In genomic region chr8:126532284-126532974, GRCm38 (mm10) we compare ENCODE assay signal across 13 mouse cellular contexts. TPM values are rescaled to one million over a fixed set of nuclear protein-coding genes. Genes with fewer than 3 reads are reported as not detected.
A peak's percentile ranks its signal among the peaks of the same experiment; 100 is the strongest.
DNase-seq lines count a peak whose midpoint lies in the region; ATAC-seq lines count a peak whose summit lies in the region.
"Had no signal": no experiment of that assay in that cellular context is flagged by ENCODE, and none has a peak within 500 bp of the region (broad histone marks: within the 10 kb centered on the region; RNA-seq: fewer than 3 reads in every experiment).

No protein-coding gene starts in this region.

- 37% methylated on average over 7 of the region's 7 CpGs for WGBS in heart, embryonic 13.5 days
- whole genome bisulfite sequencing in stomach, embryonic 16.5 days = 33% methylated on average over 7 of the region's 7 CpGs

- H3K4me2 ChIP-seq in heart, embryonic 13.5 days = no peak overlapping the region
- H3K4me2 ChIP-seq in stomach, embryonic 16.5 days (ENCODE audit: low read depth, low read length) = no peak overlapping the region
- H3K4me2 ChIP-seq: hindbrain, embryonic 13.5 days; liver, embryonic 11.5 days had no signal

- peaks cover 67% of the 10 kb centered on the region for H3K4me1 ChIP-seq in heart, embryonic 13.5 days
- H3K4me1 ChIP-seq in stomach, embryonic 16.5 days (ENCODE audit: control insufficient read depth, insufficient read depth, low read length) = peaks cover 15% of the 10 kb centered on the region

- DNase-seq in heart, adult 9 months (ENCODE audit: low spot score in 2 of 2) = no peak
- DNase-seq in urinary bladder, postnatal 25 days (ENCODE audit: low spot score) = peak; percentile 49
- DNase-seq in urinary bladder, adult 2 months (ENCODE audit: low spot score) = no peak
- DNase-seq in cerebellum, adult 9-11 months = peak; percentile 62
- no peak for DNase-seq in spleen, postnatal 36 days (ENCODE audit: low spot score in 2 of 2)
- DNase-seq in ovary, postnatal 36 days (ENCODE audit: low spot score) = no peak
- DNase-seq: adrenal gland, postnatal 25 days; kidney, adult 2 months had no signal

- no peak overlapping the region for H3K9ac ChIP-seq in heart, embryonic 13.5 days
- no peak overlapping the region for H3K9ac ChIP-seq in stomach, embryonic 16.5 days (ENCODE audit: low read length)
- H3K9ac ChIP-seq: hindbrain, embryonic 13.5 days had no signal

- no peaks in the 10 kb centered on the region for H3K36me3 ChIP-seq in heart, embryonic 13.5 days
- no peaks in the 10 kb centered on the region for H3K36me3 ChIP-seq in stomach, embryonic 16.5 days (ENCODE audit: control insufficient read depth, insufficient read depth, low read length)
- H3K36me3 ChIP-seq: hindbrain, embryonic 13.5 days had no signal

- ATAC-seq in heart, embryonic 13.5 days (ENCODE audit: extremely low read depth, insufficient number of reproducible peaks, low FRiP score, low TSS enrichment) = no peak; the same call in 1 of the 2 replicates
- 0 out of 2 replicates have a peak, but pooled peaks have one; percentile 19 for ATAC-seq in stomach, embryonic 16.5 days (ENCODE audit: insufficient read depth, low FRiP score)

- no peaks in the 10 kb centered on the region for H3K27me3 ChIP-seq in heart, embryonic 13.5 days (replicated peaks)
- H3K27me3 ChIP-seq in stomach, embryonic 16.5 days (ENCODE audit: control insufficient read depth, insufficient read depth, low read length) = no peaks in the 10 kb centered on the region

- peak overlapping the region; percentile 66 for H3K27ac ChIP-seq in heart, embryonic 13.5 days (replicated peaks)
- H3K27ac ChIP-seq in stomach, embryonic 16.5 days (ENCODE audit: low read length) = no peak overlapping the region
- H3K27ac ChIP-seq: hindbrain, embryonic 13.5 days; left cerebral cortex, adult 2 months had no signal

- no peaks in the 10 kb centered on the region for H3K9me3 ChIP-seq in heart, embryonic 13.5 days
- no peaks in the 10 kb centered on the region for H3K9me3 ChIP-seq in stomach, embryonic 16.5 days (replicated peaks; ENCODE audit: control insufficient read depth, low read length)
- H3K9me3 ChIP-seq: hindbrain, embryonic 13.5 days had no signal

- H3K4me3 ChIP-seq in heart, embryonic 13.5 days = no peak overlapping the region
- no peak overlapping the region for H3K4me3 ChIP-seq in stomach, embryonic 16.5 days (replicated peaks; ENCODE audit: low read length)
- H3K4me3 ChIP-seq: hindbrain, embryonic 13.5 days; left cerebral cortex, adult 2 months had no signal

RNA-seq across cellular contexts. Expression of gene Tarbp1, which starts 57.6 kb away (rescaled TPM):
- 1.2 and 1.3 TPM in 2 replicates for polyA plus RNA-seq in heart, embryonic 13.5 days (2015; fragmentation: Nextera tagmentation; extraction: Ambion mirVana)
- polyA plus RNA-seq in urinary bladder, adult 2 months (2012; rRNA removed) = 3.5 and 3.9 TPM in 2 replicates
- polyA plus RNA-seq in stomach, embryonic 16.5 days (2015; fragmentation: Nextera tagmentation; extraction: Ambion mirVana) = 1.6 and 2.2 TPM in 2 replicates

Comparison
In these comparisons a context has a peak if more than half of its experiments do, and no peak if none do; other contexts are left out.
1. DNase-seq: peak in urinary bladder, postnatal 25 days (single experiment) and cerebellum, adult 9-11 months (single experiment); none in heart, adult 9 months (0 of 2), urinary bladder, adult 2 months (single experiment), spleen, postnatal 36 days (0 of 2) and ovary, postnatal 36 days (single experiment).